Mouse (Mus musculus): ENCODE measurements around the gene Elp5. TPM values are rescaled to one million over a fixed set of nuclear protein-coding genes. Genes with fewer than 3 reads are reported as not detected.

Elp5 gene
- polyA plus RNA-seq, 1 experiment from 2014 or later, result 144 TPM

GRCm38 (mm10) chr11:70010961-70011360 lies 28.6 kb upstream of the Elp5 start:
- H3K4me3 ChIP-seq (ENCODE audit: low read depth, low read length), result no peak overlapping the region
- H3K4me2 ChIP-seq (ENCODE audit: low read depth, low read length, severe bottlenecking), result no peak overlapping the region

GRCm38 (mm10) chr11:70010548-70010947 lies 28.2 kb upstream of the Elp5 start:
- Histone ChIP-seq H3K9ac (ENCODE audit: low read length) (no peak overlapping the region), H3K4me1 (replicated peaks; ENCODE audit: control insufficient read depth, insufficient read depth, low read length) (peaks cover 5% of the 10 kb centered on the region; the same call in 1 of the 2 replicates), H3K27ac (ENCODE audit: low read depth, low read length) (no peak overlapping the region), H3K4me3 (ENCODE audit: low read depth, low read length) (no peak overlapping the region), H3K36me3 (ENCODE audit: control insufficient read depth, insufficient read depth, low read length) (peaks cover 23% of the 10 kb centered on the region), H3K9me3 (ENCODE audit: control insufficient read depth, low read length) (no peaks in the 10 kb centered on the region), H3K27me3 (ENCODE audit: control insufficient read depth, insufficient read depth, low read length) (no peaks in the 10 kb centered on the region), H3K4me2 (ENCODE audit: low read depth, low read length, severe bottlenecking) (no peak overlapping the region)
- ATAC-seq (replicated peaks; ENCODE audit: low FRiP score) (no peak), DNase-seq (ENCODE audit: low spot score) (no peak)
- WGBS, result 89% methylated on average over 12 of the region's 12 CpGs

More at GRCm38 (mm10) chr11:70010961-70011360, 28.6 kb upstream of the Elp5 start:
- DNase-seq (ENCODE audit: low spot score), result no peak
- Histone ChIP-seq H3K27me3 (ENCODE audit: control insufficient read depth, insufficient read depth, low read length) (no peaks in the 10 kb centered on the region), H3K9me3 (ENCODE audit: control insufficient read depth, low read length) (no peaks in the 10 kb centered on the region), H3K36me3 (ENCODE audit: control insufficient read depth, insufficient read depth, low read length) (peaks cover 22% of the 10 kb centered on the region), H3K27ac (ENCODE audit: low read depth, low read length) (no peak overlapping the region), H3K9ac (ENCODE audit: low read length) (no peak overlapping the region), H3K4me1 (replicated peaks; ENCODE audit: control insufficient read depth, insufficient read depth, low read length) (peaks cover 5% of the 10 kb centered on the region; the same call in 1 of the 2 replicates)
- 88% methylated on average over 10 of the region's 10 CpGs for WGBS
- no peak for ATAC-seq (replicated peaks; ENCODE audit: low FRiP score)

GRCm38 (mm10) chr11:70010033-70010432 lies 27.7 kb upstream of the Elp5 start:
- DNase-seq (ENCODE audit: low spot score) (no peak), ATAC-seq (replicated peaks; ENCODE audit: low FRiP score) (no peak)
- H3K27ac ChIP-seq (ENCODE audit: low read depth, low read length), result no peak overlapping the region
- no peak overlapping the region for H3K4me2 ChIP-seq (ENCODE audit: low read depth, low read length, severe bottlenecking)
- 93% methylated on average over 6 of the region's 6 CpGs for WGBS
- H3K4me1 ChIP-seq (replicated peaks; ENCODE audit: control insufficient read depth, insufficient read depth, low read length), result peaks cover 5% of the 10 kb centered on the region; the same call in 1 of the 2 replicates
- H3K9ac ChIP-seq (ENCODE audit: low read length), result no peak overlapping the region
- no peaks in the 10 kb centered on the region for H3K9me3 ChIP-seq (ENCODE audit: control insufficient read depth, low read length)
- no peak overlapping the region for H3K4me3 ChIP-seq (ENCODE audit: low read depth, low read length)
- H3K36me3 ChIP-seq (ENCODE audit: control insufficient read depth, insufficient read depth, low read length), result peaks cover 25% of the 10 kb centered on the region
- H3K27me3 ChIP-seq (ENCODE audit: control insufficient read depth, insufficient read depth, low read length), result no peaks in the 10 kb centered on the region

- WGBS, result 58% methylated on average over 5 of the region's 5 CpGs
- Histone ChIP-seq H3K27ac (ENCODE audit: low read depth, low read length) (no peak overlapping the region), H3K4me2 (ENCODE audit: low read depth, low read length, severe bottlenecking) (no peak overlapping the region), H3K4me3 (ENCODE audit: low read depth, low read length) (no peak overlapping the region), H3K4me1 (replicated peaks; ENCODE audit: control insufficient read depth, insufficient read depth, low read length) (peaks cover 9% of the 10 kb centered on the region; the same call in 1 of the 2 replicates), H3K9ac (ENCODE audit: low read length) (no peak overlapping the region), H3K9me3 (ENCODE audit: control insufficient read depth, low read length) (no peaks in the 10 kb centered on the region), H3K27me3 (ENCODE audit: control insufficient read depth, insufficient read depth, low read length) (no peaks in the 10 kb centered on the region), H3K36me3 (ENCODE audit: control insufficient read depth, insufficient read depth, low read length) (peaks cover 23% of the 10 kb centered on the region; the same call in 1 of the 2 replicates)
- DNase-seq (ENCODE audit: low spot score), result peak; percentile 53
- ATAC-seq (replicated peaks; ENCODE audit: low FRiP score), result no peak
These were observed 23.2 kb upstream of the Elp5 start for GRCm38 (mm10) chr11:70005521-70005920.

GRCm38 (mm10) chr11:70002471-70002870 lies 20.2 kb upstream of the Elp5 start:
- Histone ChIP-seq H3K4me2 (ENCODE audit: low read depth, low read length, severe bottlenecking) (peak overlapping the region; percentile 8; the same call in 1 of the 2 replicates), H3K9ac (ENCODE audit: low read length) (no peak overlapping the region), H3K9me3 (ENCODE audit: control insufficient read depth, low read length) (no peaks in the 10 kb centered on the region), H3K4me3 (ENCODE audit: low read depth, low read length) (0 out of 2 replicates have a peak overlapping the region, but pooled peaks have one; percentile 1), H3K27me3 (ENCODE audit: control insufficient read depth, insufficient read depth, low read length) (no peaks in the 10 kb centered on the region), H3K36me3 (ENCODE audit: control insufficient read depth, insufficient read depth, low read length) (peaks cover 29% of the 10 kb centered on the region), H3K27ac (ENCODE audit: low read depth, low read length) (no peak overlapping the region), H3K4me1 (replicated peaks; ENCODE audit: control insufficient read depth, insufficient read depth, low read length) (peaks cover 14% of the 10 kb centered on the region)
- ATAC-seq (replicated peaks; ENCODE audit: low FRiP score) (no peak), DNase-seq (ENCODE audit: low spot score) (no peak)
- 91% methylated on average over 2 of the region's 2 CpGs for WGBS

- H3K36me3 ChIP-seq (ENCODE audit: control insufficient read depth, insufficient read depth, low read length), result peaks cover 26% of the 10 kb centered on the region
- H3K4me1 ChIP-seq (replicated peaks; ENCODE audit: control insufficient read depth, insufficient read depth, low read length), result peaks cover 14% of the 10 kb centered on the region
- H3K4me2 ChIP-seq (ENCODE audit: low read depth, low read length, severe bottlenecking), result peak overlapping the region; percentile 93
- no peak for ATAC-seq (replicated peaks; ENCODE audit: low FRiP score)
- peak; percentile 65 for DNase-seq (ENCODE audit: low spot score)
- no peak overlapping the region for H3K9ac ChIP-seq (ENCODE audit: low read length)
- peak overlapping the region; percentile 74 for H3K4me3 ChIP-seq (ENCODE audit: low read depth, low read length)
- no peak overlapping the region for H3K27ac ChIP-seq (ENCODE audit: low read depth, low read length)
- H3K27me3 ChIP-seq (ENCODE audit: control insufficient read depth, insufficient read depth, low read length), result no peaks in the 10 kb centered on the region
- no peaks in the 10 kb centered on the region for H3K9me3 ChIP-seq (ENCODE audit: control insufficient read depth, low read length)
These were observed 19.5 kb upstream of the Elp5 start for GRCm38 (mm10) chr11:70001865-70002264.

GRCm38 (mm10) chr11:70001159-70001558 lies 18.8 kb upstream of the Elp5 start:
- WGBS, result 10% methylated on average over 8 of the region's 8 CpGs
- Histone ChIP-seq H3K27ac (ENCODE audit: low read depth, low read length) (peak overlapping the region; percentile 82), H3K4me1 (replicated peaks; ENCODE audit: control insufficient read depth, insufficient read depth, low read length) (peaks cover 14% of the 10 kb centered on the region), H3K4me2 (ENCODE audit: low read depth, low read length, severe bottlenecking) (peak overlapping the region; percentile 93), H3K27me3 (ENCODE audit: control insufficient read depth, insufficient read depth, low read length) (no peaks in the 10 kb centered on the region), H3K9me3 (ENCODE audit: control insufficient read depth, low read length) (no peaks in the 10 kb centered on the region), H3K4me3 (ENCODE audit: low read depth, low read length) (peak overlapping the region; percentile 74), H3K9ac (ENCODE audit: low read length) (peak overlapping the region; percentile 85), H3K36me3 (ENCODE audit: control insufficient read depth, insufficient read depth, low read length) (peaks cover 22% of the 10 kb centered on the region)
- DNase-seq (ENCODE audit: low spot score) (no peak), ATAC-seq (replicated peaks; ENCODE audit: low FRiP score) (no peak)

- H3K4me1 ChIP-seq (replicated peaks; ENCODE audit: control insufficient read depth, insufficient read depth, low read length), result peaks cover 14% of the 10 kb centered on the region
These were observed 18.1 kb upstream of the Elp5 start, which contains the start of gene Dvl2 for GRCm38 (mm10) chr11:70000396-70000898. Gene Dvl2, plus strand, starts transcription at chr11:70000595.

GRCm38 (mm10) chr11:69999666-70000065 lies 17.3 kb upstream of the Elp5 start:
- DNase-seq (ENCODE audit: low spot score) (no peak), ATAC-seq (replicated peaks; ENCODE audit: low FRiP score) (no peak)
- H3K27ac ChIP-seq (ENCODE audit: low read depth, low read length), result peak overlapping the region; percentile 82
- H3K9ac ChIP-seq (ENCODE audit: low read length), result no peak overlapping the region
- peaks cover 19% of the 10 kb centered on the region for H3K36me3 ChIP-seq (ENCODE audit: control insufficient read depth, insufficient read depth, low read length)
- H3K27me3 ChIP-seq (ENCODE audit: control insufficient read depth, insufficient read depth, low read length), result no peaks in the 10 kb centered on the region
- peaks cover 14% of the 10 kb centered on the region for H3K4me1 ChIP-seq (replicated peaks; ENCODE audit: control insufficient read depth, insufficient read depth, low read length)
- no peak overlapping the region for H3K4me2 ChIP-seq (ENCODE audit: low read depth, low read length, severe bottlenecking)
- no peaks in the 10 kb centered on the region for H3K9me3 ChIP-seq (ENCODE audit: control insufficient read depth, low read length)
- 87% methylated on average over 8 of the region's 8 CpGs for WGBS
- no peak overlapping the region for H3K4me3 ChIP-seq (ENCODE audit: low read depth, low read length)

More at GRCm38 (mm10) chr11:70000396-70000898, 18.1 kb upstream of the Elp5 start, which contains the start of gene Dvl2:
- peak; percentile 65 for ATAC-seq (replicated peaks; ENCODE audit: low FRiP score)
- Histone ChIP-seq H3K36me3 (ENCODE audit: control insufficient read depth, insufficient read depth, low read length) (peaks cover 20% of the 10 kb centered on the region), H3K4me3 (ENCODE audit: low read depth, low read length) (peak within 1 kb of the TSS; percentile 74), H3K9ac (ENCODE audit: low read length) (peak within 1 kb of the TSS; percentile 85), H3K4me2 (ENCODE audit: low read depth, low read length, severe bottlenecking) (peak within 1 kb of the TSS; percentile 93), H3K27ac (ENCODE audit: low read depth, low read length) (peak within 1 kb of the TSS; percentile 82), H3K9me3 (ENCODE audit: control insufficient read depth, low read length) (no peaks in the 10 kb centered on the region), H3K27me3 (ENCODE audit: control insufficient read depth, insufficient read depth, low read length) (no peaks in the 10 kb centered on the region)
- WGBS, result under 1% methylated on average over 47 of the region's 48 CpGs
- peak; percentile 96 for DNase-seq (ENCODE audit: low spot score)
